Mouse (Mus musculus) testis, adult 2 months (tissue): ENCODE results near the gene Esx1.

Experiments used
- CTCF ChIP-seq: fragments of 200-500 bp; IDR thresholded peaks from 2 replicates; pipeline ENCODE4 v1.5.1; 2012; ENCODE audit warnings: low read depth, mild to moderate bottlenecking, inconsistent platforms, low read length, moderate library complexity; ENCODE audit not compliant: control insufficient read depth, insufficient read depth, insufficient replicate concordance
- POLR2A ChIP-seq: fragments of 200-500 bp; IDR thresholded peaks from 2 replicates; pipeline ENCODE4 v1.6.1; 2012; ENCODE audit warnings: low read depth, mild to moderate bottlenecking, inconsistent platforms, low read length, moderate library complexity; ENCODE audit not compliant: control insufficient read depth

- TF ChIP-seq POLR2A (no peak), CTCF (no peak)
These were observed 22.8 kb upstream of the Esx1 start for GRCm38 (mm10) chrX:137144674-137145073.
